Mouse (Mus musculus): ENCODE measurements around the gene Otulin. TPM values are rescaled to one million over a fixed set of nuclear protein-coding genes. Genes with fewer than 3 reads are reported as not detected.

The Otulin gene
- polyA plus RNA-seq, 1 experiment from 2014 or later = 28.2 TPM

DNA sequence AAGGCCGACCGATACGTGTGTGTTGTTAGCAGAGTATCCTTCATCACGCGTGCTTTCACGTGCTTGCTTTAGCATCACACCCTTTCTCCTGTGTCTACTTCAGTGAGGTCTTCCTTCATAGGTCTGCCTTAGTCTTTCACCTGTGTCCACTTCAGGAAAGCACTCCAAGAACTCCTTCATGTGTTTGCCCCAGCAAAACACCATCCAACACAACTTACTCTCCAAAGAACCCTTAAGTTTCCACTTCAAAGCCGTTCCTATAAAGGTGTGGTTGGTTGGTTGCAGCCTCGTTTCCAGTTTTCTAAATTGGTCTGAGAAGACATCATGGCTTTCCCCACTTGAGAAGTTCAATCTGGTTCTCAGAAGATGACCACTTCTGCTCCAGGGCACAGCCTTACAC, 16.2 kb upstream of the Otulin start:
- DNase-seq (ENCODE audit: low spot score) = no peak

DNA sequence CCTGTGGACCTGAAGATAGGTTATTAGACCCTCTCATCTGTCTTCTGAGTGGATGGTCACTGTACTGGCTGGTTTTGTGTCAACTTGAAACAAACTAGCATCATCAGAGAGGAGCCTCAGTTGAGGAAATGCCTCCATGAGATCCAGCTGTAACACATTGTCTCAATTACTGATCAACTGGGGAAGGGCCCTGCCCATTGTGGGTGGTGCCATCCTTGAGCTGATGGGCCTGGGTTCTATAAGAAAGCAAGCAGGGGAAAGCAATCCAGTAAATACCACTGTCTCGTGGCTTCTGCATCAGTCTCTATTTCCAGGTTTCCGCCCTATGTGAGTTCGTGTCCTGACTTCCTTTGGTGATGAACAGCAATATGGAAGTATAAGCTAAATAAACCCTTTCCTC, 14.8 kb upstream of the Otulin start:
- no peaks in the 10 kb centered on the region for H3K27me3 ChIP-seq (ENCODE audit: low read depth, poor library complexity, severe bottlenecking)
- H3K4me1 ChIP-seq = no peaks in the 10 kb centered on the region
- no peaks in the 10 kb centered on the region for H3K36me3 ChIP-seq
- 82% methylated on average over 3 of the region's 3 CpGs for WGBS
- H3K4me3 ChIP-seq = no peak overlapping the region
- H3K27ac ChIP-seq (replicated peaks) = no peak overlapping the region
- DNase-seq (ENCODE audit: low spot score) = no peak
- 0 out of 2 replicates have a peak, but pooled peaks cover 5% of the 10 kb centered on the region for H3K9me3 ChIP-seq (replicated peaks)

More for the DNA sequence above, 16.2 kb upstream of the Otulin start:
- 0 out of 2 replicates have a peak, but pooled peaks cover 5% of the 10 kb centered on the region for H3K9me3 ChIP-seq (replicated peaks)
- H3K36me3 ChIP-seq = no peaks in the 10 kb centered on the region
- WGBS = 95% methylated on average over 8 of the region's 8 CpGs
- H3K27ac ChIP-seq (replicated peaks) = no peak overlapping the region
- no peak overlapping the region for H3K4me3 ChIP-seq
- no peaks in the 10 kb centered on the region for H3K27me3 ChIP-seq (ENCODE audit: low read depth, poor library complexity, severe bottlenecking)
- no peaks in the 10 kb centered on the region for H3K4me1 ChIP-seq

DNA sequence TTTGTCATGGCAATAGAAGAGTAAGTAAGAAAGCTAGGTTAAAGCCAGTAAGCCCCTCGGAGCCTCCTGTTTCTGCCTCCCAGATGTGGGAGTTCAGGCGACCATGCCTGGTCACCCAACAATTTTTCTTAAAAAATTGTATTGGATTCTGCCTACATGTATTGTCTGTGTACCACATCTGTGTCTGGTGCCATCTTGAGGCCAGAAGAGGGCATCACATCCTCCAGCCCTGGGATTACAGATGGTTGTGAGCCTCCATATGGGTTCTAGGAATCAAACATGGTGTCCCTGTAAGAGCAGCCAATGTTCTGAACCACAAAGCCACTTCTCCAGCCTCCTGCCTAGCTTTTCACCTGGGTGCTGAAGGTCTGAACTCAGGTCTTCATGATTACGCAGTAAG, 12.4 kb upstream of the Otulin start:
- 90% methylated on average over 3 of the region's 3 CpGs for WGBS
- DNase-seq (ENCODE audit: low spot score) = no peak
- Histone ChIP-seq H3K4me1 (no peaks in the 10 kb centered on the region), H3K27me3 (ENCODE audit: low read depth, poor library complexity, severe bottlenecking) (no peaks in the 10 kb centered on the region), H3K36me3 (no peaks in the 10 kb centered on the region), H3K4me3 (no peak overlapping the region), H3K9me3 (replicated peaks) (0 out of 2 replicates have a peak, but pooled peaks cover 5% of the 10 kb centered on the region), H3K27ac (replicated peaks) (no peak overlapping the region)

DNA sequence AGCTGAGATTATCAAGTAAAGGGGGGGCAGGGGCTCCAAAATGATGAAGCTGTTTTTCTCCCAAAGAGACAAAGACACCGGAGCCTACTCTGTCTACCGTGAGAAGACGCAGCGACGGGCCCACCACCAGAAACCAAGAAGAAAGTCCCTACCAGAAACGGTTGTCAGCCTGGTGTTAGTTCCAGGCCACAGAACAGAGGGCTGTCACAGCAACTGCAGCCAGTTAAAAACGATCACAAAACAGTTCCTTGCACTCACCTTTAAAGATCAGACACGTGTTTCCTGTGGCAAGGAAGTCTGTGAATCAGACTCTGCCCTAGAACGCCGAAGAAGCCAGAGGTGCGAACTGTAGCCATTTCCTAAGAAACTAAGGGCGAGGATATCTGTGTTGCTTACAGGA, 10.7 kb upstream of the Otulin start:
- Histone ChIP-seq H3K27me3 (ENCODE audit: low read depth, poor library complexity, severe bottlenecking) (no peaks in the 10 kb centered on the region), H3K9me3 (replicated peaks) (0 out of 2 replicates have a peak, but pooled peaks cover 5% of the 10 kb centered on the region), H3K4me3 (no peak overlapping the region), H3K4me1 (no peaks in the 10 kb centered on the region), H3K27ac (replicated peaks) (no peak overlapping the region), H3K36me3 (no peaks in the 10 kb centered on the region)
- DNase-seq (ENCODE audit: low spot score) = no peak
- WGBS = 73% methylated on average over 12 of the region's 12 CpGs

DNA sequence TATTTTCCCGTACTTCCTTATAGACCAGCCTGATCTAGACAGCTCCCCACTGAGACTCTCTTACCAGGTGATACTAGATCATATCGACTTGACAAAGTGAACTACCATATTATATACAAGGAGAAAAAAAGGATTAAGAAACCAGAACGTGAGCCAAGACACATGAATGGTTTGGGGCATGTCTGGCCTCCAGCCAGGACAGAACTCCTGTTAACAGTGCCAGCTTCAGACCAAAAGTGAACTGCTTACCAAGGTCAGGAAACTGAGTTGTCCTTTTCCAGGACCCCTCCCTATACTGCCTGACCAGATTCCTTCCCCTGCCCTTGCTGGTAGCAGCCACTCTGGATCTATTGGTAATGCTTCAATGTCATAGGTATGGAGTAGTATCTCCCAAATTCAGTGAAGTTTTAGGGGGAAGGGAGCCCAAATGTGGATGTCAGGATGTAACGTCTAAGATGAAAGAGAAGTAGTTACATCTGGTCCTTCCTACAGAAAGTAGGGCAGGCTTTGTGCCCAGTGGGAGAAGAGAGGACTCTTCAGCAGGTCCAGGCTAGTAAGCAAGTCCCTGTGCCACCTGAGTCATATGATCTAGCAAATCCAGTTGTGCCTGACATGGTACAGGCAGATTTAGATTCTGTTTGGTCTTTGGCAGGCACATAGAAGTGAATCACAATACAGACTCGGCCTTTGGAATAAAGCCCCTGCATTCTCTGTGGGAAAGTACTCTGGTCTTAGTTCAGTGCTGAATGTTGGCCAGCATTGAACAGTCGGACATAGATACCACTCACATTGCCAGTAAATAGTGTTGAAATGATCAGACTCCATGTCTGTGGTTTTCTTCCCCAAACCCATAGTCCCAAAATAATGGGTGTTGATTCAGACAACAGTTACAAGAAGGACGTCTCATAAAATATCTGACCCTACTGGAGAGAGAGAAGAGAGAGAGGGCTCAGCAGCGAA, 3.7 kb upstream of the Otulin start:
- no peak for DNase-seq (ENCODE audit: low spot score)
- H3K4me1 ChIP-seq = peaks cover 15% of the 10 kb centered on the region
- no peak overlapping the region for H3K27ac ChIP-seq (replicated peaks)
- no peaks in the 10 kb centered on the region for H3K27me3 ChIP-seq (ENCODE audit: low read depth, poor library complexity, severe bottlenecking)
- H3K36me3 ChIP-seq = no peaks in the 10 kb centered on the region
- H3K9me3 ChIP-seq (replicated peaks) = no peaks in the 10 kb centered on the region
- 87% methylated on average over 8 of the region's 8 CpGs for WGBS
- H3K4me3 ChIP-seq = no peak overlapping the region

DNA sequence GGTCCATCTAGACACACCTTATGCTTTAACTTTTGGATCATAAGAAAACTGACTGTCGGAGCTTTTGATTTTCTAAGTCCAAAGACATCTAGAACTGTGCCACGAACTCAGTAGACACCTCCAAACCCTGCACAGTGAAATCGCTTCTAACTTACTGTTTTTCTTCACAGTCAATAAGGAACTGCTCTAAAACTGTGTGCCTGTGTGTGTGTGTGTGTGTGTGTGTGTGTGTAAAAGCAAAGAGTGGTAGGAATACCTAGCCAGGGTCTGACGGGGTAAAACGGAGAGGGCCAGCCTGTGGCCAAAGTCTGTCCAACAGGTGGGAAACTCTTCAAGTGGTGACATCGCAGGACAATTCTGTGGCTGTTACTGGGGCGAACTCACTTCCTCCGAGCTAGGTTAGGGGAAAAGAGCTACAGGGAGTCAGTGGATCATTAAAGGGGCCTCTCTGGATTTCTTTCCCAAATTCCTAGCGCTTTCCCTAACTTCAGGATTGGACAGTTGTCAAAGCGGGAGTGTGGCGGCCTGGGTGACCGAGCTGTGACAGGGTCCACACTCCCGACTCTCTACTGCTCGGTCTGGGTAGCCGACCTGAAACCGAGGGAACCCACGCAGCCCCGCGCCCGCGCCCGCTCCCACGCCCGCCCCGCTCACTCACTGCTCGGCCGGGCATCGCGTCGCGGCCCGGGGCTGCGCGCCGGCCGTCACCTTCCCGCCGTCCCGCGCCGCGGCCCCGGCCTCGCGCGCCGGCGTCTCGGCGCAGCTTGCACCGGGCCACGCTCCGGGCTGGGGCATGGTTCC, 493 bp downstream of the Otulin start:
- WGBS = 3% methylated on average over 53 of the region's 53 CpGs
- DNase-seq (ENCODE audit: low spot score) = no peak
- peak overlapping the region; percentile 89 for H3K27ac ChIP-seq (replicated peaks)

DNA sequence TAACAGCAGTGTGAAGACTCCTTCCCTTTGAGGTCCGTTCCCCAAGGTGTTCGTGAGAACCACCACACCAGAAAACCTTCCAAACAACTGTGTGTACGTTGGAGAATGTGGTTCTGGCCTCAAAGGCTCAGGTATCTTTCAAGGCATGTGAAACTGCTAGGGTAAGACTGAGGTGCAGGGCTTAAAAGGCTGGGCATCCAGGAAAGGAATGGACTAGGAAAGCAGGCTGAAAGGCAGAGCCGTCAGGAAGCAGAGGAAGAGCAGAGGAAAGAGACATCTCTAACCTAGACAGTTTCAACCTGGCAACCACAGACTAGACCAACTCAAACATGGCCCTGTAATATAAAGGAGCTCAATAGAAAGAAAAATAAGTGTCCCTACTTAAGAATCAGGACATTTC, 1.4 kb downstream of the Otulin start:
- no peak for DNase-seq (ENCODE audit: low spot score)
- WGBS = 81% methylated on average over 4 of the region's 4 CpGs
- H3K36me3 ChIP-seq = peaks cover 18% of the 10 kb centered on the region
- no peaks in the 10 kb centered on the region for H3K9me3 ChIP-seq (replicated peaks)
- H3K4me1 ChIP-seq = peaks cover 23% of the 10 kb centered on the region
- no peaks in the 10 kb centered on the region for H3K27me3 ChIP-seq (ENCODE audit: low read depth, poor library complexity, severe bottlenecking)
- H3K4me3 ChIP-seq = peak overlapping the region; percentile 84
- no peak overlapping the region for H3K27ac ChIP-seq (replicated peaks)

More for the DNA sequence above, 493 bp downstream of the Otulin start:
- Histone ChIP-seq H3K4me3 (peak overlapping the region; percentile 84), H3K36me3 (peaks cover 18% of the 10 kb centered on the region), H3K4me1 (peaks cover 23% of the 10 kb centered on the region), H3K9me3 (replicated peaks) (no peaks in the 10 kb centered on the region), H3K27me3 (ENCODE audit: low read depth, poor library complexity, severe bottlenecking) (no peaks in the 10 kb centered on the region)

DNA sequence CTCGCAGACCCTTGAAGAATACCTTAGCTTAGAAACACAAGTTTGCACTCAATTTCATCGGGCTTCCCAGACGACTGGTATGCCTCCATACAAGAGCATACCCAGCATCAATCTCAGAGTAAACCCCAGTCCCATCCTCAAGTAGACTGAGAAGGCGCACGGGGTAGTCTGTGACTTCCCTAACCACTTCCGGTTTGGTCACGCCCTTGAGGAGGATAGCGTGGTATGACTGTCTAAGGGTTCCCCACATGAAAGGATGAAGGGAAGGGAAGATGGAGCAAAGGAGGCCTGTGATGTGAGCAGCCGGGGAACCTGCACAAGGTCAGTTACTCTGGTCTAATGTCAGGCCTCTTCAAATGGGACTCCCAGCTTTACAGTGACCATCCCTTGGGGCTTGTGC, 2.7 kb downstream of the Otulin start:
- no peak for DNase-seq (ENCODE audit: low spot score)
- Histone ChIP-seq H3K9me3 (replicated peaks) (no peaks in the 10 kb centered on the region), H3K4me1 (peaks cover 23% of the 10 kb centered on the region), H3K27ac (replicated peaks) (no peak overlapping the region), H3K36me3 (peaks cover 24% of the 10 kb centered on the region), H3K4me3 (no peak overlapping the region), H3K27me3 (ENCODE audit: low read depth, poor library complexity, severe bottlenecking) (no peaks in the 10 kb centered on the region)
- WGBS = 90% methylated on average over 9 of the region's 9 CpGs

DNA sequence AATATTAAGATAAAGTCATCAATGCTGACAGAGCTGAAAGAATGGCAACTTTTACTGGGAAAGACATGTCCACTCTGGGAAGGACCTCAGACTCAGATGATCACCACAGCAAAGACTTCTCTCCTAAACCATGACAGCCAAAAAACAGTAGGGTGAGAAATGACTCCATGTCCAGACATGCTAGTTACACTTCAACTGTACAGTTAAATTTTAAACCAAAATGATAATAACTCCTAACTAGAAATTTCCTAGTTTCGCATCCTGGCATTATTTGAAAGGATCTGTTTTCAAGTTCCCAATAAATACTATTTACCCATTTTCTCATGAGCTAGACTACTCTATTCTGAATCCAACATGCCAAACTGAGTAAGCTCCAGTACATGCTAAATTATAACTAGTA, 4.2 kb downstream of the Otulin start:
- no peak overlapping the region for H3K27ac ChIP-seq (replicated peaks)
- peaks cover 23% of the 10 kb centered on the region for H3K4me1 ChIP-seq
- DNase-seq (ENCODE audit: low spot score) = no peak
- peaks cover 35% of the 10 kb centered on the region for H3K36me3 ChIP-seq
- no peaks in the 10 kb centered on the region for H3K9me3 ChIP-seq (replicated peaks)
- WGBS = 98% methylated on average over 1 of the region's 1 CpGs
- H3K27me3 ChIP-seq (ENCODE audit: low read depth, poor library complexity, severe bottlenecking) = no peaks in the 10 kb centered on the region
- H3K4me3 ChIP-seq = no peak overlapping the region

DNA sequence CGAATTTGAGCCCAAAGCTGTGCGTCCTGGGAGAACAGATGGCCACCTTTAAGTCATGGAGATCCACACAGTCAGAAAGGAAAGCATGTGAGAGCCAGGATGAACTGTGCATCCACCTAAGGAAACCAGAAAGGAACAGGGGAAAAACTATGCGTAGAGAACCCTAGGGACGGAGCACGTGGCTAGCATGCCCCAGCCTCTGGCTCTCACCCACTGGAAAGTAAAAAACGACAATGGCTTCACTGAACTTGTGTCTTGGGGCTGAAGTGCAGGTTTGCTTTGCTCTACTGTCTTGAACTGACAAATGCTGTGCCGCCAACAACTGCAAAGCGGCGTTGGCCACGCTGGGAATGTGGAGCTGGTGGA, 4.6 kb downstream of the Otulin start:
- DNase-seq (ENCODE audit: low spot score) = no peak
- Histone ChIP-seq H3K4me3 (no peak overlapping the region), H3K36me3 (peaks cover 40% of the 10 kb centered on the region), H3K9me3 (replicated peaks) (no peaks in the 10 kb centered on the region), H3K27me3 (ENCODE audit: low read depth, poor library complexity, severe bottlenecking) (no peaks in the 10 kb centered on the region), H3K4me1 (peaks cover 18% of the 10 kb centered on the region), H3K27ac (replicated peaks) (no peak overlapping the region)
- 93% methylated on average over 10 of the region's 10 CpGs for WGBS

DNA sequence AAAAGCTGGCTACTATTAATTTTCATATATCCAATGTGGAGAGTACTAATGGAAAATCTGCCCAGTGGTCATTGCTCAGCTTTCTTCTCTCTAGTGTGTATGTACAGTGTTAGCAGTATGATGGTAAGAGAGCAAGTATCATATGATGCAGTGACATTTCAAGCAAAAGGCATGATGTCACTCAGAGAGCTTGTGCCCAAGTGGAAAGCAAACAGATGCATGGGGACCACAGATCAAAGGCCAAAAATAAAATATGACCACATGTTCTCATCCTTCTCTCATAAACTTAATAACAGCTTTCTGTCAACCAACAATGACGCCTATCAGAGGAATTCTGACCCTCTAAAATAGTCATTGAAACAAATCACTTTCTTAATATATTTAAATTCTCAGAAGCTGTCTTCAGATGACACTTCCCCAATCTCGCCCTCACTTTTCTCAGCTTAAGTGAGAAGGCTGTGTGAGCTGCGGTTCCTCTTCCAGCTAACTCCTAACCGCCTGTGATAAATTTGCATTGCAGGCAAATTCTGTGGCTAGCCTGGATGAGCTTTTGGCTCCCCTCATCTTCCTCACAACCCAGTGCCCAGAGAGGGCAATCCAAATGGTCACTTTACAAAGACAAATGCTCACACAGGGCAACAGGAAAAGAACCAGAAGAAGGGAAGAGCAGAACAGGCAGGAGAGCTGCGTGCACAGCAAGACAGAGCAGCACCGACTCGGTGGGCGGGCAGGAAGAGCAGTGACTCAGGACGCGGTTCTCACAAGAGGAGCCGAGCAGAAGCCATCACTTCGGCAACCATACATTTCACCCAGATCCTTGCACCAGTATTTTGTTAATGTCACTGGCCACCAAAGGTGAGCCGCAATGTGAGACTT, 5.2 kb downstream of the Otulin start:
- Histone ChIP-seq H3K27me3 (ENCODE audit: low read depth, poor library complexity, severe bottlenecking) (no peaks in the 10 kb centered on the region), H3K4me3 (no peak overlapping the region), H3K27ac (replicated peaks) (no peak overlapping the region), H3K36me3 (peaks cover 45% of the 10 kb centered on the region), H3K4me1 (peaks cover 17% of the 10 kb centered on the region), H3K9me3 (replicated peaks) (no peaks in the 10 kb centered on the region)
- WGBS = 91% methylated on average over 13 of the region's 13 CpGs
- no peak for DNase-seq (ENCODE audit: low spot score)

DNA sequence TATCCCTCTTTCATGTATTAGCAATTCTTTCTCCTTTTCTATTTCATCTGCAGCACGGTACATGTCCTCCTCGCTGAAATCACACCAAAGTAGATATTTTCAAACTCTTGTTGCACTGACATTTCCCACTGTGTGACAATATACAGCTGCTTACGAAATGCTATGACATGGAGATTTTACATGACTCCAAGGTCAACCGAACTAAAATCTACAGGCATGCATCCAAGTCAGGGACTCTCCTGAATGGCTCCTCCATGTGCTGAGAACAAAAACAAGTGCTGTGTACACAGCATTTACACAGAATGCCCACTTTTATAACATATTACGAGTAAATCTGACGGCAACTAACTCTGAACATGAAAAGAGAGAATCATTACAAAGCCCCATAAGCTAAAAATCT, 7.2 kb downstream of the Otulin start:
- Histone ChIP-seq H3K27me3 (ENCODE audit: low read depth, poor library complexity, severe bottlenecking) (no peaks in the 10 kb centered on the region), H3K4me3 (no peak overlapping the region), H3K9me3 (replicated peaks) (no peaks in the 10 kb centered on the region), H3K27ac (replicated peaks) (no peak overlapping the region), H3K4me1 (no peaks in the 10 kb centered on the region), H3K36me3 (peaks cover 61% of the 10 kb centered on the region)
- 95% methylated on average over 6 of the region's 6 CpGs for WGBS
- no peak for DNase-seq (ENCODE audit: low spot score)

Data from midbrain, embryonic 10.5 days (tissue).